In the genomic region with DNA sequence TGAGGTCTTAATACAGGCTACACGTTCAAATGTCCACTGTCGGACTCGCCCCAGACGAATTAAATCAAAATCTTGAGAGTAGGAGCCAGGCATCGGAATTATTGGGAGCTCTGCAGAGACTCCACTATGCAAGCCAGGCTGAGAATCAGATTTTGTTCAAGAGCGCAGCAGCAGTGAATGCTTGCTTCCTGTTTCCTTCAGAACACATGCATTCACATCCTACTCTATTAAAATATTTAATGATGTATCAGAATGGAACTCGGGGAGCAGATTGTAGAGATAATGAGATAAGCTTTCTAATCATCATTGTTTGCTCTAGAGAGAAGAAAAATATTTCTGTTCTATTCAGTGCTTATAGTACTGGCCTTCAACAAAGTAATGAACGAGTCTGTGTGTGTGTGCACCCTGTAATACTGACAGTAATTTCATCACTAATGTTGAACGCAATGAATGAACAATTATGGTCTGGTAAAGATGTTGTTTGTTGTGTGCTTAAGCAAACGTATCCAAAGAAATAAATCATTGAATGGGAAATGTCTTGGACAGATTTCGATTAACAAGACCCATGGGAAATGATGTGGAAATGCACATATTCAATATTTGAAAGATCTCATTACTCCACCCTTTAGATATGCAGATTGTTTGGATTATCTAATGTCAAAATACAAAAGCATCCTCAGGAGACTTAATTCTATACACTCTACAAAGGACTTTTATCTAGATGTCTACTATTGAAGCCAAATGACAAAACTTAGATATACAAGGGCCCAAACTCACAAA, we compare ENCODE assay signal across 21 mouse cellular contexts.
DNase-seq lines count a peak whose midpoint lies in the region; ATAC-seq and TF ChIP-seq lines count a peak whose summit lies in the region.
"Had no signal": no experiment of that assay in that cellular context is flagged by ENCODE, and none has a peak within 500 bp of the region (broad histone marks: within the 10 kb centered on the region; RNA-seq: fewer than 3 reads in every experiment).

No protein-coding gene starts in this region.

- H3K9me3 ChIP-seq in forebrain, embryonic 10.5 days, result no peaks in the 10 kb centered on the region
- no peaks in the 10 kb centered on the region for H3K9me3 ChIP-seq in hindbrain, embryonic 10.5 days
- H3K9me3 ChIP-seq in midbrain, embryonic 13.5 days, result no peaks in the 10 kb centered on the region
- no peaks in the 10 kb centered on the region for H3K9me3 ChIP-seq in kidney, embryonic 15.5 days (replicated peaks)
- H3K9me3 ChIP-seq: embryonic facial prominence, embryonic 12.5 days; limb, embryonic 10.5 days had no signal

- no peak for DNase-seq in left cerebral cortex, adult 2 months (ENCODE audit: extremely low spot score in 1 of 2, low spot score in 2 of 2)
- no peak for DNase-seq in left cerebral cortex, postnatal 36 days (ENCODE audit: low spot score in 2 of 2)
- DNase-seq in forebrain, embryonic 10.5 days (ENCODE audit: extremely low spot score, low spot score), result no peak
- no peak for DNase-seq in hindbrain, embryonic 10.5 days (ENCODE audit: low spot score)
- DNase-seq in natural killer cell, adult 2 months (ENCODE audit: low spot score in 2 of 2), result no peak
- DNase-seq in gastrocnemius, postnatal 25 days, result no peak
- DNase-seq: cerebellum, adult 11 months; gastrocnemius, adult 2 months; heart, adult 18-20 months; heart, postnatal 10 days; kidney, adult 9 months; lung, adult 2 months; lung, postnatal 36 days; right cerebral cortex, adult 18-20 months; thymus, postnatal 4 days had no signal

- H3K4me1 ChIP-seq in forebrain, embryonic 10.5 days, result peaks cover 19% of the 10 kb centered on the region
- peaks cover 19% of the 10 kb centered on the region for H3K4me1 ChIP-seq in hindbrain, embryonic 10.5 days (replicated peaks)
- peaks cover 20% of the 10 kb centered on the region for H3K4me1 ChIP-seq in midbrain, embryonic 13.5 days (replicated peaks)
- no peaks in the 10 kb centered on the region for H3K4me1 ChIP-seq in kidney, embryonic 15.5 days
- H3K4me1 ChIP-seq: embryonic facial prominence, embryonic 12.5 days; limb, embryonic 10.5 days had no signal

- ATAC-seq in midbrain, embryonic 13.5 days, result peak; percentile 49; the same call in 1 of the 2 replicates
- no peak for ATAC-seq in kidney, embryonic 15.5 days (replicated peaks; ENCODE audit: low FRiP score)
- ATAC-seq: inflammation-experienced regulatory T-cells, adult 6 months had no signal

- H3K4me3 ChIP-seq in left cerebral cortex, adult 2 months, result no peak overlapping the region
- no peak overlapping the region for H3K4me3 ChIP-seq in forebrain, embryonic 10.5 days
- H3K4me3 ChIP-seq in hindbrain, embryonic 10.5 days, result no peak overlapping the region
- H3K4me3 ChIP-seq in midbrain, embryonic 13.5 days (replicated peaks), result no peak overlapping the region
- H3K4me3 ChIP-seq in kidney, embryonic 15.5 days (replicated peaks), result no peak overlapping the region
- H3K4me3 ChIP-seq: embryonic facial prominence, embryonic 12.5 days; gastrocnemius, adult 2 months; limb, embryonic 10.5 days had no signal

- no peaks in the 10 kb centered on the region for H3K27me3 ChIP-seq in forebrain, embryonic 10.5 days (ENCODE audit: poor library complexity, severe bottlenecking)
- no peaks in the 10 kb centered on the region for H3K27me3 ChIP-seq in hindbrain, embryonic 10.5 days (ENCODE audit: insufficient read depth, poor library complexity, severe bottlenecking)
- H3K27me3 ChIP-seq in midbrain, embryonic 13.5 days, result no peaks in the 10 kb centered on the region
- no peaks in the 10 kb centered on the region for H3K27me3 ChIP-seq in kidney, embryonic 15.5 days
- H3K27me3 ChIP-seq: embryonic facial prominence, embryonic 12.5 days had no signal

- H3K9ac ChIP-seq in midbrain, embryonic 13.5 days (replicated peaks), result no peak overlapping the region
- H3K9ac ChIP-seq in kidney, embryonic 15.5 days, result no peak overlapping the region
- H3K9ac ChIP-seq: embryonic facial prominence, embryonic 12.5 days had no signal

- intact Hi-C loops in left cerebral cortex, adult 2 months (cut with DNase I), result no loop called here
- intact Hi-C loops in left cerebral cortex, postnatal 36 days (cut with DNase I), result no loop called here

- 52% methylated on average over 11 of the region's 11 CpGs for WGBS in forebrain, embryonic 10.5 days
- WGBS in hindbrain, embryonic 10.5 days, result 59% methylated on average over 11 of the region's 11 CpGs
- WGBS in midbrain, embryonic 13.5 days, result 29% methylated on average over 11 of the region's 11 CpGs
- WGBS in kidney, embryonic 15.5 days, result 69% methylated on average over 11 of the region's 11 CpGs

- no peak overlapping the region for H3K4me2 ChIP-seq in midbrain, embryonic 13.5 days (replicated peaks)
- H3K4me2 ChIP-seq in kidney, embryonic 15.5 days, result no peak overlapping the region
- H3K4me2 ChIP-seq: embryonic facial prominence, embryonic 12.5 days; liver, embryonic 11.5 days had no signal

- no peak for TF ChIP-seq CTCF in left cerebral cortex, adult 2 months (IDR thresholded peaks at IDR 0.05)

- no peaks in the 10 kb centered on the region for H3K36me3 ChIP-seq in forebrain, embryonic 10.5 days (replicated peaks)
- no peaks in the 10 kb centered on the region for H3K36me3 ChIP-seq in hindbrain, embryonic 10.5 days
- no peaks in the 10 kb centered on the region for H3K36me3 ChIP-seq in midbrain, embryonic 13.5 days
- no peaks in the 10 kb centered on the region for H3K36me3 ChIP-seq in kidney, embryonic 15.5 days
- H3K36me3 ChIP-seq: embryonic facial prominence, embryonic 12.5 days; limb, embryonic 10.5 days had no signal

- peak overlapping the region; percentile 37; the same call in 1 of the 2 replicates for H3K27ac ChIP-seq in left cerebral cortex, adult 2 months
- H3K27ac ChIP-seq in forebrain, embryonic 10.5 days, result peak overlapping the region; percentile 56; the same call in 1 of the 2 replicates
- peak overlapping the region; percentile 71; the same call in 1 of the 2 replicates for H3K27ac ChIP-seq in hindbrain, embryonic 10.5 days
- H3K27ac ChIP-seq in midbrain, embryonic 13.5 days, result peak overlapping the region; percentile 30; the same call in 1 of the 2 replicates
- no peak overlapping the region for H3K27ac ChIP-seq in kidney, embryonic 15.5 days
- H3K27ac ChIP-seq: embryonic facial prominence, embryonic 12.5 days; gastrocnemius, adult 2 months; limb, embryonic 10.5 days had no signal
